Mouse (Mus musculus) adrenal gland, postnatal 4 days (tissue): Measurements from ENCODE around the gene Npepps. TPM values are rescaled to one million over a fixed set of nuclear protein-coding genes. Genes with fewer than 3 reads are reported as not detected.
"Not testable (repeated sequence)": the region's sequence is repeated elsewhere in the genome, so short reads cannot be mapped to it uniquely, and the experiment has no call there.

ENCODE experiments used
- DNase-seq, 2 experiments: peaks; one replicate each; pipeline ENCODE4 v3.0.0; 2021 to 2022; ENCODE audit warnings: low spot score in 2 of 2, mixed read lengths in 2 of 2
- total RNA-seq, 2 experiments: library from RNA; stranded (reverse); gene quantifications; 2 replicates each; pipeline ENCODE4 v1.2.3; 2021

Gene Npepps
- total RNA-seq, 2 experiments from 2014 or later, result 66.3 to 80.3 TPM

- no peak for DNase-seq
Observed at GRCm38 (mm10) chr11:97299939-97300338, 19.5 kb upstream of the Npepps start.

DNA sequence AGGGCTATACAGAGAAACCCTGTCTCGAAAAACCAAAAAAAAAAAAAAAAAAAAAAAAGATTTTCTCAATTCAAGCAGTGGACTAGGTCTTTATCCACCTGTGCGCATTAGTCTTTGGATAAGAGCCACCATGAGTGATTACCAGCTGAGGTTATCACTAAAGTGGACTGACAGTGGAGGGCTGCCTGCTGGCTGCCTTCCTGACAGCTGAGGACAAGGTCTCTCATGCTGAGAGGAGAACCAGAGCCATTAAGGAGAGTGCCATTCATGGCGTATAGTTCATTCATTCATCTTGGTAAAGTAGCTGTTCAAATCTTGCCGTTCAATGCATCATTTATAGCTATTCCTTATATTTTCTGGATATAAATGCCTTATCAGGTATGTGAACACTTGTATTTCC is 16.1 kb upstream of the Npepps start:
- DNase-seq, result no peak

- no peak for DNase-seq
Observed at GRCm38 (mm10) chr11:97292731-97293130, 12.3 kb upstream of the Npepps start.

DNA sequence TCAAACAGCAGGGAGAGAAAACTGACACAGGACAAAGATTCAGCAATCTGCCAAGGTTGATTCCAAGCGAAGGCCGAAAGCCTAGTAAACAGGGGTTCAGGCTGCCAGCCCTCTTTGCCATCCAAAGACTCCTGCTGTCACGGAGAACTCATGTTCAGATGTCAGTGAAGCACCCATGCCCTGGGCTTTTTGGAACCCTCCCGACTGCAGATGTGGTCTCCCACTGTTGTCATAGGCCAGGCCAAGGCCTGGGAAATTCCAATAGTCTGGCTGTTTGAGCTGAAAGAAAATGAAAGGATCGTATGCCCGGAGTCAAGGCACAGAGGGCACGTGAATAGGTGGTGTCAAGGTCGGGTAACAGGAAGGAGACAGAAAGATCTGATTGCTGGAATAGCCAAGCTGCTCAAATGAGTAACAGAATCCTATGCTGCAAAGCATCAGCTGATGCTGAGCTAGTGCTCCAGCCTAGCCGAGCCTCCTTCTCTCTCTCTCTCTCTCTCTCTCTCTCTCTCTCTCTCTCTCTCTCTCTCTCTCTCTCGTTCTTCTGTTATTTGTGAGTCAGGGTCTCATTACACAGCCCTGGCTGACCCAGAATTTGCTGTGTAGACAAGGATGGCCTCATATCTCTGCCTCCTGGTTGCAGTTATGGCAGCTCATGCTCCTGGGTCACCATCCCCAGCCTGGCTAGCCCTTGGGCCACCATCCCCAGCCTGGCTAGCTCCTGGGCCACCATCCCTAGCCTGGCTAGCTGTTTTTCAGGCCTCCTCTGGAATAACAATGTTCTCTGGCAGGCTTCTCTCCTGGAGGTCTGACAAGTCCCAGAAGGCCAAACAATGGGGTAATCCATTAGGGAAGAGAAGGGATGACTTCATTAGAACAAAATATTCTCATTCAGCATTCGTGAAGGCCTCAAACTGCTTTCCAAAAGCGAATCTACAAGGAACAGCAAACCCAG is 9.1 kb upstream of the Npepps start:
- DNase-seq, result no peak

- DNase-seq, result no peak
Observed at GRCm38 (mm10) chr11:97287643-97288042, 7.2 kb upstream of the Npepps start.

- no peak for DNase-seq
Observed at GRCm38 (mm10) chr11:97286973-97287372, 6.5 kb upstream of the Npepps start.

DNA sequence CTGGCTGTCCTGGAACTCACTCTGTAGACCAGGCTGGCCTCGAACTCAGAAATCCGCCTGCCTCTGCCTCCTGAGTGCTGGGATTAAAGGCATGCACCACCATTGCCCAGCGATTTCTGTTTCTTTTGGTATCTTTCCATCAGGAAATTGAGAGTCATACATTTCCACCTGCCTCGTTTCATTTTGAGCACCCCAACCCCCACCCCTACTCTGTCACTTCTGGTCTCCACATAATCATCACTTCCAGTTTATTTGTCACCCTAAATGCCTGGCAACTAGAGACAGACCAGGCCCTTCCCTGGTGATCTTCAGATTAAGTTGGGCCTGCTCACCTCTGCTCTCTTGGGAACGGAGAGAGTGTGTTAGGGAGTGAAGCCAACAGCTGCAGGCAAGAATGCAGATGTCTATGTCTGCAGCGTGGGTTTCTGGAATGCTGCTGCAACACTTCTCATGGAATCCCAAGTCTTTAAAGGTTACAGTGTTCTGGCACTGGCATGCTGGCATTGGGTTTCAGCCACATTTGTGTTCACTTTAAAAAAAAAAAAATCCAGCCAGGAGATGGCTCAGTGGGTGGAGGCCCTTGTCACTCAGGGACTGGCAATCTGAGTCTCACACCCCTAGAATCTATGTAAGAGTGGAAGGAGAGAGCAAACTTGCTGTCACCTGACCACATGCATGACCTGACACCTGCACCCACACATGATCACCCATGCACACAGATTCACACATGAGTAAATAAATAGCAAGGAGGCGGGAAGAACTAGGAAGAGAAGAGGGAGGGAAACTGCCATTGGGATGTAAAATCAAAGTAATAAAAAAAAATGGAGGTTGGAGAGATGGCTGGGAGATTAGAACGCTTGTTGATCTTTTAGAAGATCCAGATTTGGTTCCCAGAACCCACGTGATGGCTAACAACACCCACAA is 5.7 kb upstream of the Npepps start:
- DNase-seq, result no peak

GRCm38 (mm10) chr11:97284854-97285253 is 4.4 kb upstream of the Npepps start:
- no peak for DNase-seq

DNA sequence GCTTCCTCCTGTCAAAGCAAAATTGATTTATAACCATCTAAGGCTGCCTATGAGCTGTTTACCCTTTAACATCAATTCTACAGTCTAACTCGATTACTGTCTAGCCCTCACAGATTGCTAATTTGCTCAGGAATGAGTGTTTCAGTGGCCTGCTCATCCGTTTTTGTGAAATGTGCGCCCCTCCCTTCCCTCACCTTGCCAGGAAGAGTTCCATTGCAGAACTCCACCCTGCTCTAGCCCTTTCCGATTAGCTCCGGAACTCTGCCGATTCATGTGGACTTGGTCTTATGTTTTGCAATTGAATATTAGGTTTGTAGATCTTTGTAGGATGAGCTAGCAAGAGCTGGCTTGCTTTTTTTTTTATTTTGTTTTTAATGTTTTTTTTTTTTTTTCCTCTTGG is 1.7 kb upstream of the Npepps start:
- no peak for DNase-seq

DNA sequence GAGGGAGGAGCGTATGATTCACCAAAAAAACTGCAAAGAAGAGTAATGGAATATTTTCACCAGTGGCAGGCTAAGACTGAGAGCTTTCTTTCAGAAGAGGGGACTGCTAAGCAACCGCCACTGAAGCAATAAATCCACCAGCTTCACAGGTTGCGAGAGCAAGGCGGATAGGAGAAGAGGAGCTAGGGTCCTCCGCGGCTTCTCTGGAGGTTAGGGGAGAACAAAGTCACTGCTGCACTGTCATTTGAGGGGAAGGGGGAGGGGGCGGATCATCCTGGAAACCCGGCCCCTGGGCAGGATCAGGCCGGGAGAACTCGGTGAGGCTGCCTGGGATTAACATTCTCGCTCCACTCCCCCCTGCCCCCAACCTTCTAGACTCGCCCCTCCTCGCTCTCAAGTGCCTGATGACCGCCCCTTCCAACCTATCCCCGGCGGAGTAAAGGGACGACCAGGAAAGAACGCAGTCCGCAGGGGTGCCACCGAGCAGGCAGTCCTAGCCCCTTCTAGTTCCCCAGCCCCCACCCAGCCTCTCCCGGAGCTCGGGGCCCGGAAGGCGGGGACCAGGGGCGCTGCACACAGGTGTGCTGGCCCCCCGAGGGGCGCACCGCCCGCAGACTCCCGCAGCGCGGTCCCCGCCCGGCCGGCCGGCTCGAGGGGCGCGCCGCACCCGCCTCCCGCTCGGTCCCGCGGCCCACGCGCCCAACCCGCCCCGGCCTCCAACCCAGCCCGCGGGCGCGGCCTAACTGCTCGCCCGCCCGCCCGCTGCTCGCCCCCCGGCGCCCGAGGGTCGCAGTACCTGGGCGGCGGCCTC is 828 bp downstream of the Npepps start:
- DNase-seq, result peak; percentile 31 to 41

DNA sequence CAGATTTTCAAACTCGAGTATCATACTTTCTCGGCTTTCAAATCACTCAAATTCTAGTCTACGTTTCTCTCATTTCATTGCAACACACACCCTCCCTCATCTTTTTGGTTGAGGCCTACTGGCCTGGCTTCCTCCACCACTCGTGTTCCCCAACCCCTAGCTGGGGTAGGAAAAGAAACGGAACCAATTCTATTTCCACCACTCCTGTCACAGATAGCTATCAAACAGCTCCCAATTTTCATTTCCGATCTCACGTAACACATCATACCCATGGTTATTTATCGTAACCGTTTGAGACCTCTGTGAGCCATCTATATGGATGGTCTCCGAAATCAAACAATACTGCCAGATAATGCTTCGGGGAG is 1.4 kb downstream of the Npepps start:
- no peak for DNase-seq

GRCm38 (mm10) chr11:97278456-97278855 is 2.0 kb downstream of the Npepps start:
- DNase-seq, result no peak

GRCm38 (mm10) chr11:97277166-97277565 is 3.3 kb downstream of the Npepps start:
- no peak for DNase-seq

GRCm38 (mm10) chr11:97276019-97276418 is 4.4 kb downstream of the Npepps start:
- DNase-seq, result no peak

GRCm38 (mm10) chr11:97275349-97275748 is 5.1 kb downstream of the Npepps start:
- no peak for DNase-seq

GRCm38 (mm10) chr11:97274947-97275346 is 5.5 kb downstream of the Npepps start:
- not testable (repeated sequence) for DNase-seq

- DNase-seq, result no peak
Observed at GRCm38 (mm10) chr11:97273613-97274012, 6.8 kb downstream of the Npepps start.

- no peak for DNase-seq
Observed at GRCm38 (mm10) chr11:97272835-97273234, 7.6 kb downstream of the Npepps start.

- DNase-seq, result not testable (repeated sequence)
Observed at GRCm38 (mm10) chr11:97270004-97270403, 10.4 kb downstream of the Npepps start.

DNA sequence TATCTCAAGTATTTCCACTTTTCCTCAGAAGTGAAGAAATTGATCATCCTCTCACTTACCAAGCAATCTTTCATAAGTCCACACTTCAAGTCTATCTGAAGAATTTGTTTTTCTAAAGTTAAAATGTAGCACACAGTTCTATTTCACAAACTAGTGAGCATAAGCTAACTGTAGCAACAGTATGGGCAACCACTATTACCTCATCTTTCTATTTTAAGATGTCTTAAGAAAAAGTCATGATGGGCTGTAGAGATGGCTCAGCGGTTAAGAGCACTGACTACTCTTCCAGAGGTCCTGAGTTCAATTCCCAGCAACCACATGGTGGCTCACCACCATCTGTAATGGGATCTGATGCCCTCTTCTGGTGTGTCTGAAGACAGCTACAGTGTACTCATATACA is 13.9 kb downstream of the Npepps start:
- not testable (repeated sequence) for DNase-seq

- not testable (repeated sequence) for DNase-seq
Observed at GRCm38 (mm10) chr11:97249649-97250048, 30.8 kb downstream of the Npepps start.
